Mouse (Mus musculus) cerebral cortex, adult 2 months (tissue): ENCODE results near the gene Meiob.

Source experiments
- WGBS: fragments of 180-500 bp; shearing (Covaris S2); methylation state at CpG from one replicate; pipeline ENCODE4 v1.1.7; 2018; 5-methylcytosine and 5-hydroxymethylcytosine counted together

Gene Meiob

DNA sequence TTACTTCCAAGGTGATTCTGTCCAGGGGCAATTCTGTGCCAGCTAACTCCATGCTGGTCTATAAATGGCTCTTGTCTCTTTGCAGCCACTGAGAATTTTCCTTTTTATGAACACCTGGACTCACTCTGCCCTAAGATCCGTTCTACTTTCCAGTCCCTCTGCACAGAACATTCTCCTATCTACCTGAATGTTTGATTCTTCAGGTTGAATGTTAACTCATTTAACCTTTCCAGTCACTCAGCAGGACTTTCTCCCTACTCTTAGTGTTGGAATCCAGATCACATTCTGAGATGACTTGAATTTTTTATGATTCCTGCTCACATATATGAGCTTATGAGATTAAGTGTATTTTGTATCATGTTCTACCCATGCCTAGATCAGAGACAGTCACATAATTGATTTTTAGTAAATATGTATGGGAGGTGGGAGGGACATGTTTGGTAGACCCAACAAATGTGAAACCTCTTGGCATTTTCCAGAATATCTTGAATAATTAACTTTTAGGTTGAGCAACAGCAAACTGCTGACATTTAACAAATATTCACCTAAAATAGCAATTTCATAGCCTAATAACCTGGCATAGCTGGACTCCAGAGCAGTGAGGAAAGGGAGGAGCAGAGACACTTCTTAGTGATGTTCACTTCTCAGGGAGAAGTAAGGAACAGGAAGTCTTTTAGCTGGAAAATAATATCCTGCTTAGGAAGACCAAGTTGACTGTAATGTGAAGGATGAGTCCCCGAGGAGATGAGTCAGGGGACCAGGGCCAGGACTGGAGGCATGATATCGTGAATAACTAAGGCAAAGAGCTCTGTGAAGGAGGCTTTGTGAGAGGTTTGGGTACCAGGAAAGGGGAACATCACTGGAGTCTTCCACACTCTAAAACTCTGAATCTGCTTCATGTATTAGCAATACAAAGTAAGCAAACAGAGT is 17.5 kb downstream of the Meiob start:
- 58% methylated on average over 3 of the region's 3 CpGs for WGBS

DNA sequence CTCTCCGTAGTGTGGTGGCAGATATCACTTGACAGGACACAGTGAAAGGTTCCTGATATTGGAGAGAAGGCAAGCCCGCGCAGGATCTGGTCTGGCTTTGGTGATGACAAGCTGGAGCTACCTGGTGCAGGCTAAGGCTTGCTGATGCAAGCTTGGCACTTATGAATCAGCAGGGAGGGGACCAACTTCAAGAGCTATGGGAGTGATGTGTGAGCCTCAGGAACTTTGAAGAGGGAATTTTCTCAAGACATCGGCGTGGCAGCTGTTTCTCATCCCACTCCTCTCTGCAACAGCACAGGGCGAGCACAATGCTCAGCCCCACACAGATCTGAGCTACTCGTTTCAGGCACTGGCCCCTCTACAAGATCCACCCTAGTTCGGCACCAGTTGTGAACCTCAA is 35.8 kb downstream of the Meiob start, which contains the start of gene Hagh:
TSS of gene Hagh (plus strand) at position 302 of the 400 bp plus-strand sequence.
- WGBS, result 53% methylated on average over 8 of the region's 8 CpGs

DNA sequence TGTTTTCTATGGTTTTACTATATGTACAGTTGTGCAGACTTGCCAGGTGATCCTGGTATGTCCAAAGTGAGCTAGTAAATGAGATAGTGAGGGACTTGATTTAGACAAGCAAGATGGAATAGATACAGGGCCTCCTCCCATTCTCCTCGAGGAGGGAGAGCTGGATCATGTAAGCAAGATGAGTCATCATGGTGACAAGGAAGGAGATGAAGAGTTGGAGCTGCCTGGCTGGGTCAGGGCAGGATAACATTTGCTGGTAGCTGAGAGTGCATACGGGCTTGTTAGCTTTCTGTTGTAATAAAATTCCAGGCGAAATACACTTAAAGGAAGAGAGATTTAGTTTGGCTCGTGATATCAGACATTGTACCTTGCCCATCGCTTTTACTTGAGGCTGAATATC is 36.3 kb downstream of the Meiob start:
- WGBS, result 52% methylated on average over 5 of the region's 5 CpGs

DNA sequence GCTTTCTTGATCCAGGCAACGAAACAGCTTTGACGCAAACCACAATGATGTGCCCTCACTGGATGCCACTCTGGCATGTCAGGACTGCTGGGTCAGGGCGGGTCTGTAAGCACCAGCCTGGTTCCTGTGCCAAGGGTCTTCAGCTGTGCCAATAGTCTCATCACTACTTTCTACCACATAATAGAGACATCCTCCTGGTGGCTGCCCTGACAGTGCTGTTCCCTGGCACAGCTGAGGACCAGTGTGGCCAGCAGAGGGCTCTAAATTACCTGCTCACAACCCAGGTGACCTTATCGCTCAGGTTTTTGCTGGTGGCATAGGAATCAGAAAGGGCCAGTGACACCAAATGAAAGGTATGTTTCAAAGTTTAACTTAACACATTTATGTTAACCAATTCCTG is 37.0 kb downstream of the Meiob start:
- 69% methylated on average over 4 of the region's 4 CpGs for WGBS

DNA sequence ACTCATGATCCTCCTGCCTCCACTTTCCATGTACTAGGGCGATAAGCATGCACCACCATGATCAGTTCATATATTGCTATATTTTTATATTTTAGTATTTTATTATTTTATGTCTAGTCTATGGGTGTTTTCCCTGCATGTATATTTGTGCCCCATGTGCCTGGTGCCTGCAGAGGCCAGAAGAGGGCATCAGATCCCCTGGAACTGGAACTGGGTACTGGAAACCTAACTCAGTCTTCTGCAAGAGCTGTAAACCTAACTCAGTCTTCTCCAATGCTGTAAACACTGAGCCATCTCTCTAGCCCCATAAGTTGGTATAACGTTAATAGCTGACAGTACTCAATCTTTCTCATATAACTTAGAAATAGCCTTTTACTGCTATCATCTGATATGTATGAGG is 38.5 kb downstream of the Meiob start:
- WGBS, result 73% methylated on average over 2 of the region's 2 CpGs

DNA sequence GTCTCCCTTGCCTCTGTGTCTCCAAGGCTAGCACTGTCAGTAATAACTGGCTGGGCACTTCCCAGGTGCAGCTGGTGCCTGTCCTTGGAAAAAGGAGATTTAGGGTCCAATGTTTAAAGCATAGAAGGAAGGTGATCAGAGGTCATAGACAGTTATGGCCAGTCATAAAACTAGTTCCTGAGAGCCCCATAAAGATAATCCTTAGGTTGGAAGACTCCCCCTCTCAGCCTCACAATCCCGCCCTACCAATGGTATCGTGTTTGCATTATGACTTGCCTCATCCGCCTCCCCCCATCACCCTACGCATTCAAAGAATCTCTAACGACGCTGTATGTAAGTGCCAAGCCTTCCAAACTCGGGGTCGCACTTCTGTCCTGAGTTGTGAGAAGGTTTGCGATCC is 40.4 kb downstream of the Meiob start:
- WGBS, result 59% methylated on average over 9 of the region's 9 CpGs

DNA sequence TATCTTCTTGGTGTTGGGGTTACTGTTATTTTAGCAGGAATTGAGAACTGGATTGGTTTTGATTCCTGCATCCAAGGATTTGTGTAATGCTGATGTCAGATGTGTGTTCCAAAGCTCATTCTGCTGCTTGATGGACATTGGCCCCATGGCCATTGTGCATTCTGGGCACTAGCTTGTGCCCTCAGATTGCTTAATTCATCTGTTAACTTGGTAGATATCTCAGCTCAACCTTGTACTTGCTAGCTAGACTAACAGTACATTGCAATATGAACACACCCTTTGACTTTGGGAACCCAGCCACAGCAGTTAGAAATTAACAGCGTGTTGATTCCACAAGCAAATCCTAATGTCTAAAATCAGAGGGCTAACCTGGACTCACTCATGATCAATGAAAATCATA is 43.3 kb downstream of the Meiob start:
- WGBS, result 100% methylated on average over 1 of the region's 1 CpGs

DNA sequence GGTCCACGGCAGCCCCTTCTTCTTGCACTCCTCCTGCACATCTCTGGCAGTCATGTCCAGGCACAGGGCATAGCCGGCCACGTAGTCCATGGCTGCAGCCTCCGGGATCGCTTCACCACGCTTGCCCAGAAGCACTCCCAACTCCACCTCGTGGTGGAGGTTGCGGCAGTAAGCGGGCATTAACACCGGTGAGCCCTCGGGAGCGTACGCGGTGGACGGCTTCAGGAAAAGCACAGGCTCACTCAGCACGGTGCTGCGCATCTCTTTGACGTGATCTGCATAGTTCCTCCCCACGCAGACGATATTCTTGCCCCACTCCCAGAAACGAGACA is 45.6 kb downstream of the Meiob start:
- WGBS, result 0% methylated on average over 21 of the region's 21 CpGs

DNA sequence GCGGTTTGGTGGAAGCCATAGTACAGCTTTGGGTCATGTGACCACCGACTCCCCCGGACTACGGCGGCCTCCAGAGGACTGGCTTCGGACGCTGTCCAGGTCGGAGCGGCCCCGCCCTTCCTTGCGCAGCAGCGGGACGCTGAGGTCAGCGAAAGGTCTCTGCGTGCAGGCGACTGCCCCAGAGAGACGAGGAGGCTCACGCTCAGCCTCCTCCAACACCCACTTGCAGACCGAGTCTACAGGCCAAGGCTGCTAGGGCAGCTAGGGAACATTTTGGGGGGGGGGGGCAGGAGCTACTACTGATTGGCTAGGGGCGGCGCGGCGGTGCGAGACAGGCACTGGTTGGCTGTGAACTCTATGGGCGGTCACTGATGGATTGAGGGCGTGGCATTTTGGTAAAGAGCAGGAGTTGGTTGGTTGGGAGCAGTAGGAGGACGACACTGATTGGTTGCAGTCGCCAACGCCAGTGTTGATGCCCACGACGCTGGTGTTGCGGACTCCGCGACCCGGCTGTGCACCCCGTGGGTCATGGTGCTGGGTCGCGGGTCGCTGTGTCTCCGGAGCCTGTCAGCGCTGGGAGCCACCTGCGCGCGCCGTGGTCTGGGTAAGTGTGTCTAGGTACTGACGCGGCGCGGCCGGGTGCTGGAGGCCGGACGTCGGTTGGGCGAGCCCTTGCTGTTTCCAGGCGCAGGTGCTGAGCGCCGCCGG is 46.1 kb downstream of the Meiob start, which contains the start of gene Fahd1:
TSS of gene Fahd1 (minus strand) at position 300 of the 708 bp plus-strand sequence.
- under 1% methylated on average over 58 of the region's 58 CpGs for WGBS

DNA sequence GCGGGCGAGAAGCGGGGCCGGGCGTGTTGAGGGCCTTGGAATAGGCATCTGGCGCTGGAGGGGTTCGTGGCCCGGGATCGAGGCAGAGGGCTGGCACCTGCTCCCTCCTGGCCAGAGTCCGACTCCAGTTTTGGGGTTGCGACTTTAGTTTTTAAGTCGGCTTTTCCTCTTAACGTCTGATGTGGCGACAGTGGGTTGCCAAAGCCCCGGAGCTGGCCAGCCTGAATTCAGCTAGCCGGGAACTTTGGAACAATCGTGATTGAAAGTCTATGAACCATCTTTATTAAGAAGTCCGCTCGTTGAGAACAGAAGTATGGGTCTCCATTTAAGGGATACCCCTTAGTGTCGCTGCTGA is 46.7 kb downstream of the Meiob start:
- 1% methylated on average over 20 of the region's 20 CpGs for WGBS

DNA sequence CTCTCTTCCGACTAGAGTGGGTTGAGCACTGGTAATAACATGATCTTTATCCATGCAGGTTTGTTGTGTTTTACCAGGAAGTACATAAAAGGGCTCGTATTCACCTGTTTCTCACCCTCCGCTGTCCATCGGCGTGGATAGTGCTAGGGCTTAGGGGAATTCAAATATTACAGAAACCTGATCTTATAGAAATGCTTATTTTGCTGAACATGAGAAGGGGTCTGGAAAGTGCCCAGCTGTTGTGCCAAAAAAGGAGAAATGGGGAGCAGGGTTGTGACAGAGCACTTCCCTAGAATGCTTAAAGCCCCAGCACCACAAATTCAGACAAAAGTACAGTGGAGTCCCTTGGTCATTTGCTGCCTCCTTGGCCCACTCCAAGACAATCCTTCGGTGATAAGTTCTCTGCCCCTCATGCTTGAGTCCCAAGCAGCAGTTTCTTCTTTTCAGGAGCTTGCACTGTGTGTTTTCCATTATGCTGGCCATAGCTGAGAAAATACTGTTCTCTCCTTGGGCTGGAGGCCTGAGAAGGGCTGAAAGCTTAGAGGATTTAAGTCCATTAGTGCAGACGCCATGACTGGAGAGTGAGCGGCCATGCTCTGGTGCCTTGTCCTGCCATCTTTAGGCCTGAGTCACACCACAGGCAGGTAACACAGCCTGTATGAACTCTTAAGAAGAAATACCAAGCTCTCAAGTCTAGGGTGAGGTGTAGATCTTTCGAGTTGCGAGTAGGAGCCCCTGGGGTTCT is 47.5 kb downstream of the Meiob start:
- WGBS, result 75% methylated on average over 10 of the region's 10 CpGs

DNA sequence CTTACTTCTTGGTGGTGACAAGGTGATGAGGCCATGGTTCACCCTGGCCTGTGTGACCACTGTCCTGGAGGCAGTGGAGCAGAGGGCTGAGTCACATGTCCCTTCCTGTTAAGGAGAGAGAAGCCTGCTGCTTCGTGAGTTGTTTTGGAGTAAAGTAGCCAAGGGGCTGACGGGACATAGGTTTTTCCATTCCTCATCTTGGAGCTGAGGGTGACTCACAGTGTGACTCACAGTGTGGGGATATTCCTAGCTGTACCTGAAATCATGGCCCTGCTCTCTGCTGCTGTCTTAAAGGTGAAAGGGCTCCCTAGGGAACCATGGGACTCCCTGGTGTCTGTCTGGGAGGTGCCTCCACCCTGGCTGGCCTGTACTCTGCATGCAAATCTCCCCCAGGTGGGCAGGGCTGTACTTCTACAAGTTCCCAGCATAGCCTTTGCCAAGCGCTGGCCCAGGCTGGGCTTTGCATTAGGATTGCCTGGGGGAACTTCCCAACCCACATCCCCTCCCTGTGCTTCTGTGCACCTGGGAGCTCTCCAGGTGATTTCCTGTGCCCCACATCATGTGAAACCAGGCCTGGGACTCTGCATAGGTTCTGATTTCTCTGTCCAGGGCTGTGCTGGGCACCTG is 51.9 kb downstream of the Meiob start:
- WGBS, result 53% methylated on average over 3 of the region's 3 CpGs

DNA sequence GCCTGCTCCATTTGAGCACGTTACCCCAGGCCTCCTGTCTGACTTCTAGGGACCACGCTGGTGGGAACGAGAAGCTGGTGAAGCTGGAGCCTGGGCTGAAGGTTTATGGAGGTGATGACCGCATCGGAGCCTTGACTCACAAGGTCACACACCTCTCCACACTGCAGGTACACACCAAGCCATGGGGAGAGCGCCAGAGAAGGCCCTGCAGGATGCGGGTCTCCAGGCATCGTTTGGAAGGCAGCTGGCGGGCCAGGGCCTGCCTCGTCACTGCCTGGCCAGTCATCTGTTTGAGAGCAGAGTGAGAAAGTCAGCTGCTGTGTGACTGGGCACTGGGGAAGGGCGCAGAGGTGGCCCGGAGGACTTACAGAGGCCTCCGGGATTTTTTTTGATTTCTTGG is 52.5 kb downstream of the Meiob start:
- 93% methylated on average over 13 of the region's 13 CpGs for WGBS

DNA sequence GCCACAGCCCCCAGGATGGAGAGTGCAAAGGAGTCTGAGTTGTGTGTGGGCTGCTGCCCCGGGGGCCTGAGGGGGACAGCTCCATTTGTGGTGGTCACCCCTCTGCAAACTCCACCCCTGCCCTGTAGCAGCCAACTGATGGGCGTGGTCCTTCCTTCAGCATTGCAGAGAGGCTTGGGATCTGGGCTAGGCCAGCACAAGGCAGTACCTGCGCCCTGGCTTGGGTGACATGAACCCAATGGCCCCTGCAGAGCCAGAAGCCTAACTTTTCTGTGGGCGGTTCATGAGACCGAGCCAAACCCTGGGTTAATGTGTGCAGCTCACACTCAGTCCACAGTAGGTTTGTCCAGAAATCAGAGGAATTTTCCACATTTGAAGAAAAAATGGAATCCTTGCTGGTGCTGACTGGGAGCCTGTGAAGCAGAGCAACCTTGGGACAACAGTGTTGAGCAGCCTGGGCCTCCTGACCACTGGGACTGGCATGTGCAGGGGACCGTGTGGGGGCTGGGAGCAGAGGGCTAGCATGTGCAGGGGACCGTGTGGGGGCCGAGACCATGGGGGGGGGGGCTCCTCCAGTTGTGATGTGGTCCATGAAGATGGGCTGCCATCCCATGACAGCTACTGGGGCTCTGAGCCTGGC is 53.9 kb downstream of the Meiob start:
- WGBS, result 91% methylated on average over 8 of the region's 8 CpGs

DNA sequence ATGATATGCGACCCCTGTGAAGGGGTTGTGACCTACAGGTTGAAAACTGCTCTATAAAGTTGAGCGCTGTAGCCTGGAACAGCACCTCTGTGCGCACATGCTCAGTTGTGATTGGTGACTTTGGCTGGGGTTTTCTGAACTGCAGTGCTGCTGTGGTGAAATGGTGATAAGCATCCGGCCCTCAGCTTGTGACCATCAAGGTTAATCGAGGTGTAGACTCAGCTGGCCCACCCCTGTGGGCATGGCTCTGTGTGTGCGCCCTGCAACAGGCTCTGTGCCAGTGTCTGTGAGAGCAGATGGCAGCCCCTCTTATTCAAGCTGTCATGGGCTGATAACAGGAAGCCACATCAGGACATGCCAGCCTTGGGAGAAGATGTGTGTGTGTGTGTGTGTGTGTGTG is 54.9 kb downstream of the Meiob start:
- 77% methylated on average over 6 of the region's 6 CpGs for WGBS

DNA sequence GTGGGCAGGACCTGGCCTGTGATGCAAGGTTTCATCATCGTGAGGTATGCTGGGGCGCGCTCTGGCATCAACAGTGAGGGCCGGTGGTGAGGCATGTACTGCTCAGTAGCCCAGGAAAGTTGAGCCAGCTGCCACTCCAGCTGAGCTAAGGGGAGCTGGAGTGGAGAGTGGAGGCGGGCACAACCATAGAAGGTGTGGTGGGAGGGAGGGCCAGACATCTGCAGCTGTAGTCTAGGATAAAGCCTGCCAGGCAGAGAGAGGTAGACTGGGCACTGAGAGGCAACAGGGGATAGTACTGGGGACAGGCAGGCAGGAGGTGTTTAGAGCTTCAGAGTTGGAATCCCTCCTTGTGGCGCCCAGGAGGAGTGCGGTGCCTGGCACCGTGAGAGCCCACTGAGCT is 56.0 kb downstream of the Meiob start:
- WGBS, result 94% methylated on average over 8 of the region's 8 CpGs

DNA sequence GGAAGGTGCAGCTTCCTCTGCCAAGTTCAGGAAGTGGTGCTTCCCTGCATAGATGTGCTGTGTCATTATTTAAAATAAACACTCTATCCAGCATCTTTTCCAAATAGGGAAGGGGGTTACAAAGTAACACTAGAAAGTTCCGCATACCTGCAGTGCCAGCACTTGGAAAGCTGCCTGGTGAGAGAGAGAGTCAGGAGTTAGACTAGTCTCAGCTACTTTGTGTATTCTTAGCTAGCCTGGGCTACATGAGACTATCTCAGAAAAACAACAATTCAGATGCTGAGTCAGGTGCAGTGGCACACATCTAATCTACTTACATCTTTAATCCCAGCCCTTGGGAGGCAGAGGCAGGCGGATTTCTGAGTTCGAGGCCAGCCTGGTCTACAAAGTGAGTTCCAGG is 57.7 kb downstream of the Meiob start:
- 93% methylated on average over 3 of the region's 3 CpGs for WGBS

DNA sequence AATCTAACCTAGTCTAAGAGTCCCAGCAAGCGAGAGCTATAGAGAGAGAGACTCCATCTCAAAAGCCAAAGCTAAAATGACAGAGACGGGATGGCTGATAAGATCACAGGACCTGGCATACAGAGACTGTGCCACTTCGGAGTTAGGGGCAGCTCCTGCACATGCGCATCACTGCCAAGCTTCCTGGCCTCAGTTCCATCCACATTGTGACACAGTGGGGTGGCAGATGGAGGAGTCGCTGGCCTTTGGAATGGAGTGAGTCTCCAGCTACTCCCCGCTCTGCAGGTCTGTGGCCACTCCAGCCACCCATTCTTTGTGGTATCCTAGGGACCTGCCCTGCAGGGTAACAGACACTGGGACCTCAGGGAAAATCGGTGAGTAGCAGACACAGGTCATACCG is 61.7 kb downstream of the Meiob start, which contains the start of gene Igfals:
TSS of gene Igfals (plus strand) at position 222 of the 400 bp plus-strand sequence.
- 90% methylated on average over 8 of the region's 8 CpGs for WGBS

DNA sequence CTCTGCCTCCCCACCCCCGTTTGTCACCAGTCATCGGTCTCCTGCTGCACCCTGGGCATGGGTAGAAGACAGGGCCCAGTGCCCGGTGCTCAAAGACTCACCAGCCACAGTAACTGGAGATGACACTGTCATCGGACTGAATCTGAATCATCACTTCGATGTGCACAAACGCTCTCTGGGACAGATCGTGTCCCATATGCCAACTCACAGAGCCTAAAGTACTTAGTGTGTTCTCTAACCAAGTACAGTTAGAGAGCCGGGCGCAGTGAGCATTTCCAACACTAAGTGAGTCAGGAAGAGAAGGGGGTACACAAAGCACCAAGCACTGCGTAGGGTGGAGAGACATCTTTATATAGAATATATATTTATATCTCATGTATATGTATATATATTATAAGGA is 63.8 kb downstream of the Meiob start:
- 56% methylated on average over 10 of the region's 10 CpGs for WGBS

DNA sequence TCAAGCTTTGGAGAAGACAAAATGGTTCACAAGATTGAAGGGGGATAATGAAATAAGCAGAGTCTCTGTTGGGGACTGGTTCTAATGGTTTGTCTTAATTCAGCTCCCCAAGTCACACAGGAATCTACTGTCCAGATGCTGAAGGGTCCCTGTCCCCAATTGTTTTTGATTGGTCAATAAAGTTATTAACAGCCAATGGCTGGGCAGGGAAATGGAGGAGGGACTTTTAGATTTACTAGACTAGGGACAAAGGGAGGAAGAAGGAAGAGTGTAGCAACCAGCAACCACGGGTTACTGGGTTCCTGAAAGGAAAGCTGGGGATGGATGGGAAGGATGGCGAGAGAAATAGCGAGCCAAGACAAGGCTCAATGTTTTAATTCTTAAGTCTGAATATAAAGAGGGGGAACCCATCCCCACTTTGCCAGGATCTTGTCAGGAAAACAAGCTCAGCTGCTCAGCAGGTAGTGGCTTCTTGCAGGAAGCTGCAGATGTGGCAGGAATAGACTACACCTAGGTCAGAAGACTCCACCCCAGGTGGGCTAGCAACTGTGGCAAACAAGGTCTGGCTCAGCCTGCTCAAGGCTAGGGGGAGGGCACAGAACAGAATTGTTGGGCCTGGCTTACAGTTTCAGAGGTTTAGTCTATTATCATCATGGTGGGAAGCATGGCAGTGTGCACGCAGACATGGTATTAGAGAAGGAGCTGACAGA is 69.8 kb downstream of the Meiob start:
- 63% methylated on average over 4 of the region's 4 CpGs for WGBS

DNA sequence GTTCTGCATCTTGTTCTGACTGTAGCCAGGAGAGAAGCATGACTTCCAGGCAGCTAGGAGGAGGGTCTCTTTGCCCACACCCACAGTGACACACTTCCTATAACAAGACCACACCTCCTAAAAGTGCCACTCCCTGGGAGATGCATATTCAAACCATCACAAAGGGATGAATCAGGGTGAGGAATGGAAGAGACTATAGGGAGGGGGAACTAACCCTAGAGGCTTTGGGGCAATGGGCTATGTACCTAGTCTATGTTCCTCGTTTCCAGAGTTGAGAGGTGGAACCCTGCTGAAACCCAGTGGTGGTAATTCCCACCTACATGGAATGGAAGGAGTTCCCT is 70.3 kb downstream of the Meiob start:
- 62% methylated on average over 1 of the region's 1 CpGs for WGBS
